Mouse (Mus musculus) kidney, embryonic 16.5 days (tissue): Measurements from ENCODE around the gene 9630041A04Rik. TPM values are rescaled to one million over a fixed set of nuclear protein-coding genes. Genes with fewer than 3 reads are reported as not detected.

Experiments used
- ATAC-seq: fragments of 200-750 bp; cut with Nextera tagmentation; 2 replicates; pipeline ENCODE4 v1.8.0; 2017; ENCODE audit warnings: moderate TSS enrichment; ENCODE audit not compliant: low FRiP score, low TSS enrichment
- H3K27ac ChIP-seq: fragments of 300-500 bp; sonication (generic); 2 replicates; pipeline ENCODE4 v1.5.1; 2014; ENCODE audit warnings: low read length
- H3K27me3 ChIP-seq: fragments of 300-500 bp; sonication (generic); 2 replicates; pipeline ENCODE4 v1.6.1; 2014; ENCODE audit warnings: low read length, control low read depth, mixed read lengths; ENCODE audit not compliant: insufficient read depth
- H3K36me3 ChIP-seq: fragments of 300-500 bp; sonication (generic); 2 replicates; pipeline ENCODE4 v1.6.1; 2014; ENCODE audit warnings: low read length, control low read depth, mixed read lengths; ENCODE audit not compliant: insufficient read depth
- H3K4me1 ChIP-seq: fragments of 300-500 bp; sonication (generic); 2 replicates; pipeline ENCODE4 v1.6.1; 2014; ENCODE audit warnings: low read length, control low read depth, mixed read lengths; ENCODE audit not compliant: insufficient read depth
- H3K4me2 ChIP-seq: fragments of 300-500 bp; sonication (generic); replicated peaks from 2 replicates; pipeline ENCODE4 v1.6.1; 2014; ENCODE audit warnings: low read depth, low read length
- H3K4me3 ChIP-seq: fragments of 300-500 bp; sonication (generic); 2 replicates; pipeline ENCODE4 v1.5.1; 2014; ENCODE audit warnings: mild to moderate bottlenecking, low read length
- H3K9ac ChIP-seq: fragments of 300-500 bp; sonication (generic); replicated peaks from 2 replicates; pipeline ENCODE4 v1.6.1; 2014; ENCODE audit warnings: low read length
- H3K9me3 ChIP-seq: fragments of 300-500 bp; sonication (generic); 2 replicates; pipeline ENCODE4 v1.6.1; 2016; ENCODE audit warnings: low read length, control low read depth
- WGBS: fragments of 180-500 bp; shearing (Covaris S2); extraction: QIAGEN DNeasy Blood & Tissue Kit; methylation state at CpG from one replicate; pipeline ENCODE4 v1.1.7; 2014; 5-methylcytosine and 5-hydroxymethylcytosine counted together
- polyA plus RNA-seq: library from polyadenylated mRNA; unstranded; fragments of >200 nt; fragmentation: Nextera tagmentation; extraction: Ambion mirVana; gene quantifications from 2 replicates; pipeline ENCODE4 v1.2.1, GENCODE M21; 2015

Gene 9630041A04Rik
- polyA plus RNA-seq, 1 experiment from 2014 or later, result not detected

DNA sequence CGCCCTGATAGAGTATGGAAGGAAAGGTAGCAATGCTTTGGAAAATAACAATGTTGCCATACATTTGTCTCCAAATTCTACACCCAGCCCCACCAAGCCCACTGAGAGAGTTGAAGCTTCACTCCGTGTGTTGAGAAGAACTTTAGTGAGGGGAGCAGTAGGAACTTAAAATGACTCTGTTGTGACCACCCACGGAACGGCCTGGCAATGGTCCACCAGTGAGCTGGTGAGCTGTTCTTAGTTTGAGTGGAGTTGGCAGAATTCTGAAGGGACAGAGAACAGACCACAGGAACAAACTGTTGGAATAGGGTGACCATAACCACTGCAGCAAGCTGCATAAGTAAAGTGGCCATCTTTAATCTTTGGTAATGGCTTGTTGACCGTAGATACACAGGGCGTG lies 7.0 kb downstream of the 9630041A04Rik start:
- no peaks in the 10 kb centered on the region for H3K9me3 ChIP-seq
- no peak overlapping the region for H3K9ac ChIP-seq
- no peak for ATAC-seq
- H3K4me1 ChIP-seq, result no peaks in the 10 kb centered on the region
- no peak overlapping the region for H3K4me3 ChIP-seq
- no peak overlapping the region for H3K4me2 ChIP-seq
- no peak overlapping the region for H3K27ac ChIP-seq
- no peaks in the 10 kb centered on the region for H3K36me3 ChIP-seq
- 94% methylated on average over 6 of the region's 6 CpGs for WGBS
- no peaks in the 10 kb centered on the region for H3K27me3 ChIP-seq

DNA sequence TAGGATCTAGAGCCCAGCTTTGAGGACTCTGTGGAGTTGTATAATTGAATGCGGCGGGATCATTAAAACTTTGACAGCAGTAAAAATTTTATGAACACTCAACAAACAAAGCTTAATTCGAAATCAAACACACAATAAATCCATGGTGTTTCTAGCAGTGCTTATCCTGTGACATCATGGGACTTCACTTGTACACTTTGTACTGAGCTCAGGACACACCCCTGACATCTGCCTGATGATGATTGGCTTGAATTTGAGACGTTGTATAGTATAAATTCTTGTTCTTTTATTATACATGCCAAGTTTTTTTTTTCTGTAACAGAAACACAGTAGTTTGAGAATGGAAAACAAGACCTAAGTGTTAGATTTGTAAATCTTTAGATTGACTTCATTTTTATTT lies 8.4 kb downstream of the 9630041A04Rik start:
- H3K9ac ChIP-seq, result no peak overlapping the region
- no peak for ATAC-seq
- no peaks in the 10 kb centered on the region for H3K36me3 ChIP-seq
- H3K4me1 ChIP-seq, result no peaks in the 10 kb centered on the region
- H3K9me3 ChIP-seq, result no peaks in the 10 kb centered on the region
- H3K4me3 ChIP-seq, result no peak overlapping the region
- 69% methylated on average over 4 of the region's 4 CpGs for WGBS
- no peak overlapping the region for H3K27ac ChIP-seq
- no peaks in the 10 kb centered on the region for H3K27me3 ChIP-seq
- no peak overlapping the region for H3K4me2 ChIP-seq

DNA sequence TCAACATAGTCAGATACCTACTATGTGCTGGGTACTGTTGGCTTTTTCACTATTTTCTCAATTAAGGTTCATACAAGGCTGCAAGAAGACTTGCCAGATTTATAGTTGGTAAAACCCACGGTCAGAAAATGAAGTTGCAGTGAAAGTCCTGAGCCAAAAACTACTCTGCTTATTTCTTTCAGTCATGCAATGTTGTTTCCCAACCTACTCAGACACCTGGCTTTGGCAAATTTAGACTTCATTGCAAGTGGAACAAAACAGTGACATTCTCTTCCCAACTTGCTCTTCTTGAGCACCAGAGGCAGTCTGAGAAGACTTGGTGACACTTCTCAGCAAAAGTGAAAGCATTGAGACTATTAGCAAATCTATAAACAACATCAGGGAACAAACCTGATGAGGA lies 13.7 kb downstream of the 9630041A04Rik start:
- ATAC-seq, result no peak

DNA sequence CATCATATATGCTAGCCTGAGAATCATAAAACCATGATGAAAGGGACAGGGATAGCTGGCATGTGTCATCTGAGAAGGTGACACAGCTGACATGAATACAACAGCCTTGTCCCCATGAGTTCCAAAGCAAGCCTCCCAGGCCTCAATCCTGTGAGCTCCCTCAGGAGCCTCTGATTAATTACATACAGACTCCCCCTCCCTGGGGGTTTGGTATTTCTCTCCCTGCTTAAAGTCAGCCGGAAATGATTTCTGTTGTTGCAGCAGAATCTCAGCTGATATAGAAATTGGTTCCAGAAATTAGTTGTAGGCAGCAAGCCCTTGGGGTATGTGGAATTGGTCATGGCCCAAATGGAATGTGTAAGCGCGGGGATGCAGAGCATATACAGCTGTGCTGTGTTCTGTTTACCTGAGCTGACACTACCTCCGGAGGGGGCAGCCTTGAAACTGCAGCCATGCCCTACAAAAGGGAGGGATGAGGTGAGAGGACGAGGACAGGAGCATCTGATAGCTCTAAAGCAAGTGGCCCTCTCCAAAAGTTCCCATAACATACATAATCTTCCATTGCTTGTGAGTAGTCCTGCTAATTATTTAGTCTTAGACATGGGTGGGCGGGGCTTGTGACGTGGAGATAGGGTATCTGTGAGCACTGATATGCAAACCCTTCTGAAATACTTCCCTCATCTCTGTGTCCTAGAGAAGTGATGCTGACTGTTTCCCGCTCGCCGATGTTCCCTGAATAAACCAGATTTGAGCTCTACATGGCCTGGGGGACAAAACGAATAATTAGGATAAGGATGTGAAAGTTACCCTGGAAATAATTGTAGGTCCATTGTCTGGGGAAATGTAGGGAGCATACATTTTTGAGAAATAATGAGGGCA lies 15.7 kb downstream of the 9630041A04Rik start:
- no peaks in the 10 kb centered on the region for H3K36me3 ChIP-seq
- H3K4me2 ChIP-seq, result no peak overlapping the region
- H3K9me3 ChIP-seq, result no peaks in the 10 kb centered on the region
- no peak overlapping the region for H3K27ac ChIP-seq
- no peak overlapping the region for H3K4me3 ChIP-seq
- H3K27me3 ChIP-seq, result no peaks in the 10 kb centered on the region
- no peak for ATAC-seq
- no peak overlapping the region for H3K9ac ChIP-seq
- 71% methylated on average over 11 of the region's 11 CpGs for WGBS
- no peaks in the 10 kb centered on the region for H3K4me1 ChIP-seq

More for the DNA sequence above, 13.7 kb downstream of the 9630041A04Rik start:
- Histone ChIP-seq H3K4me1 (no peaks in the 10 kb centered on the region), H3K4me2 (no peak overlapping the region), H3K4me3 (no peak overlapping the region), H3K9me3 (no peaks in the 10 kb centered on the region), H3K27me3 (no peaks in the 10 kb centered on the region), H3K36me3 (no peaks in the 10 kb centered on the region), H3K27ac (no peak overlapping the region), H3K9ac (no peak overlapping the region)
- WGBS, result 80% methylated on average over 1 of the region's 1 CpGs

DNA sequence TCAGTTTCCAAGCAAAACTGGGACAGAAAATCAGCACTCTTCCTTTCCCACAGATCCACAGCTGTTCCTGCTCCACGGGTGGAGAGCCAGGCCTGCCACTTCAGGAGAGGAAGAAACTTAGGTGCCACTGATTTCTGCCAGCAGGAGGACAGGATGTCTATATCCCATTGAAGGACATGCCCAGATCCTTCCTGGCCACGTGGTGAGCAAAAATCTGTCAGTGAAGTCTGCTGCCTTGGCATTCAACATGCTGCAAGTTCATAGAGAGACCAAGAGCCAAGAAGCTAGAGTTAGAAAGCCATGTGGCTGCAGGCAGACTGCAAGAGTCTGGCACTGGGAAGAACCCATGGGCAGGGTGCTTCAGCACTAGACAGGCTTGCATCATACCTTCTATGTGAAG lies 21.7 kb downstream of the 9630041A04Rik start:
- no peak overlapping the region for H3K27ac ChIP-seq
- H3K9me3 ChIP-seq, result no peaks in the 10 kb centered on the region
- no peaks in the 10 kb centered on the region for H3K36me3 ChIP-seq
- no peak for ATAC-seq
- no peaks in the 10 kb centered on the region for H3K27me3 ChIP-seq
- no peaks in the 10 kb centered on the region for H3K4me1 ChIP-seq
- no peak overlapping the region for H3K4me2 ChIP-seq
- no peak overlapping the region for H3K9ac ChIP-seq
- H3K4me3 ChIP-seq, result no peak overlapping the region
- 76% methylated on average over 2 of the region's 2 CpGs for WGBS

DNA sequence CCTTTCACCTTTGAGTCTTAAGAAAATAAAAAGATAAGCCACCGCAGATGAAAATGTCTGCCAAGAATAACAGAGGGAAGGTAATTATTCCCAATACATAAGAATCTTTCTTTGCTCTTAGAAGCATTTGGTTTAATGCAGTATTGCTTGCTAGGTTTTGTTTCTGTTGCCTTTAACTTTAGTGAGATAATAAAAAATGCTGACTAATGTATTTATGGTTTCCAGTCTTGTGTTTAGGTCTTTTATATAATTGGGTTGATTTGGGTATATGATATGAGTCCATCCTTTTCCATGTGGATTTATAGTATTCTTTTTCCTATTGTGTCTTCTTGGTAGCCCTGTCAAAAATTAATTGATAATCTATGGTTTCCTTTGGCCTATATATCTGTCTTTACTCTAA lies 36.2 kb downstream of the 9630041A04Rik start:
- Histone ChIP-seq H3K9me3 (no peaks in the 10 kb centered on the region), H3K36me3 (no peaks in the 10 kb centered on the region), H3K9ac (no peak overlapping the region), H3K4me2 (no peak overlapping the region), H3K4me1 (no peaks in the 10 kb centered on the region), H3K4me3 (no peak overlapping the region), H3K27me3 (no peaks in the 10 kb centered on the region), H3K27ac (no peak overlapping the region)
- 78% methylated on average over 1 of the region's 1 CpGs for WGBS
- ATAC-seq, result no peak

DNA sequence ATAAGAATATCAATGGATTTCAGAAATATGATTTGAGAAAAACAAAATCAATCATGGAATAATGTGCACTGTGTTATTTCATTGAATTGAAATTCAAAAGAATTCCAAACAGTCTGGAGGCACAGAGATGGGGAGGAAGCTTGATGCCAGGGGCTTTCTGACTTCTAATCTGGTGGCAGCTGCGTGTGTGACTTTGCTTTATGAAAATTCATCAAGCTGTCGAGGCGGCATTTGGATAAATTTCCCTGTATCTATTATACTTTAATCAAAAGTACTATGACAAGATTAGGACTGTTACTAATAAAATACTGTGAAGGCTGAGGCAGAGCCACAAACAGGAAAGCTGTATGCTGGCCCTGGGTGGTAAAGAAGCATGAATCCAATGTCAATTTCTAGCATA lies 41.8 kb downstream of the 9630041A04Rik start:
- WGBS, result 86% methylated on average over 3 of the region's 3 CpGs

DNA sequence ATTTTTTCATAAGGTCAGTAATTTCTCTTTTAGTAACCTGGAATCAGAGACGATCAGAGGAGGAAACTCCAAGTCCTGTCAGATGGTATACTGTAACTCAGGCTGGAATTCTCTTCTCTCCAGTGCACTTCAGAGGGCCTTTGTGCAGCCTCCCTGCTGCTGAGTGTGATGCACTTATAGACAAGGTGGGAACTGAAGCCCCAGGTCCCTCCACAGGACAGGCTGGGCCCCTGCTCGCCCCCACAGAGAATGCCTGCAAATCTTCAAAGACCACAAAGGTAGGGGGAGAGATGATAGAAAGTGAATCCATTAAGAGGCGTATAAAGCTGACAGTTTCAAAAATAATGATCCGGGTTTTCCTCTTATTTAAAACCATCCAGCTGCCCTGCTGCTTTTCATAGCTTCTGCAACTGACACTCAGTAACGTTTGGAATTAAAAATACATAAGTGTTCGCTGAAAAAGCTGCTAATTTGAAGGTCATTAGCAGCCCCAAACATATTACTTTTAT lies 46.2 kb downstream of the 9630041A04Rik start:
- Histone ChIP-seq H3K4me1 (no peaks in the 10 kb centered on the region; the same call in 1 of the 2 replicates), H3K9ac (no peak overlapping the region), H3K27me3 (no peaks in the 10 kb centered on the region), H3K4me3 (no peak overlapping the region), H3K9me3 (no peaks in the 10 kb centered on the region), H3K27ac (no peak overlapping the region), H3K4me2 (no peak overlapping the region), H3K36me3 (no peaks in the 10 kb centered on the region)
- ATAC-seq, result no peak
- 61% methylated on average over 6 of the region's 6 CpGs for WGBS

More for the DNA sequence above, 41.8 kb downstream of the 9630041A04Rik start:
- Histone ChIP-seq H3K4me1 (no peaks in the 10 kb centered on the region), H3K4me3 (no peak overlapping the region), H3K27ac (no peak overlapping the region), H3K27me3 (no peaks in the 10 kb centered on the region), H3K9me3 (no peaks in the 10 kb centered on the region), H3K4me2 (no peak overlapping the region), H3K36me3 (no peaks in the 10 kb centered on the region), H3K9ac (no peak overlapping the region)
- ATAC-seq, result no peak

DNA sequence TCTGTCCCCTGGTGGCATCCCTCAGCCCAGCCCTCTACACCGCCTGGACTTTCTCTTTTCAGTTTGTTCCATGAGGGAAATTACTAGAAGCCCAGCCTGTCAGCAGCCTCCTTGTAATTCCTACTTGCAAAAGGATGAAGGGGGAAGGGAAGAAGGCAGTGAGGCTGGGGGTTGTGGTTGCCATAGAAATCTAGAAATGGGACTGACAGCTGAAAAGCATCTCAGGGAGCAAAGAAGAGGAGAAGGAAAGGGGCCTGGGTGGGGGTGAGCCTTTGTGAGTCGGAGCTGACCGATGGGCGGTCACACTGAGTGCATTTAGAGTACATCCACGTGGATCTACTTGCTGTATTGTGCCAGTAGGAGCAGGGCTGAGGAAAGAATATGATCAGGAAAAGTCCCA lies 47.2 kb downstream of the 9630041A04Rik start:
- Histone ChIP-seq H3K4me2 (no peak overlapping the region), H3K9me3 (no peaks in the 10 kb centered on the region), H3K4me1 (no peaks in the 10 kb centered on the region; the same call in 1 of the 2 replicates), H3K36me3 (no peaks in the 10 kb centered on the region), H3K4me3 (no peak overlapping the region), H3K9ac (no peak overlapping the region), H3K27me3 (no peaks in the 10 kb centered on the region), H3K27ac (no peak overlapping the region)
- 61% methylated on average over 5 of the region's 5 CpGs for WGBS
- ATAC-seq, result no peak

DNA sequence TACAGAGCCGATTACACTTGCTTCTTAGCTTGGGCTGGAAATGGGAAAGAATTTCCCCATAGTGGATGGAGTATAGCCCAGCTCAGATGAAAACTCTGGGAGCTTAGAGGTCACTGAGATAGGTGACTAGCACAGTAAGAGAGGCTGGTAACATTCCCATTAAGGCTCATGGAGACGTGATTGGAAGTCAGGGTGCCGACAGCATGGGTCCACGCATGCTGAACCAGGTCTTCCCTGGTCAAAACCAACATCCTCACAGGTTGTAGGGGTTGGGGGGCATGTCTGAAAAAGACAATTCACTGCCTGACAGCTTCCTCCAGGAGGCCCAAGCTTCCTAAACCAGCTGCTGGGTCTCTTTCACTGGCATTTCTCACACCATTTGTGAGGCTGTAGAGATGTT lies 47.9 kb downstream of the 9630041A04Rik start:
- H3K27ac ChIP-seq, result no peak overlapping the region
- no peaks in the 10 kb centered on the region for H3K27me3 ChIP-seq
- H3K36me3 ChIP-seq, result no peaks in the 10 kb centered on the region
- no peak overlapping the region for H3K9ac ChIP-seq
- no peak for ATAC-seq
- WGBS, result 82% methylated on average over 4 of the region's 4 CpGs
- H3K4me1 ChIP-seq, result no peaks in the 10 kb centered on the region; the same call in 1 of the 2 replicates
- no peak overlapping the region for H3K4me3 ChIP-seq
- H3K9me3 ChIP-seq, result no peaks in the 10 kb centered on the region
- no peak overlapping the region for H3K4me2 ChIP-seq
